Mouse (Mus musculus): Measurements from ENCODE around the gene Gch1.
A peak's percentile ranks its signal among the peaks of the same experiment; 100 is the strongest.

Gch1 gene

GRCm38 (mm10) chr14:47205270-47205972 lies 16.2 kb upstream of the Gch1 start:
- DNase-seq: no peak

GRCm38 (mm10) chr14:47197340-47197739 lies 8.1 kb upstream of the Gch1 start:
- no peak for DNase-seq

- no peak for DNase-seq
Measured at GRCm38 (mm10) chr14:47196711-47197110, 7.5 kb upstream of the Gch1 start.

- peak in 1 of 2 experiments; percentile 46 for DNase-seq
Measured at GRCm38 (mm10) chr14:47194096-47194495, 4.9 kb upstream of the Gch1 start.

DNA sequence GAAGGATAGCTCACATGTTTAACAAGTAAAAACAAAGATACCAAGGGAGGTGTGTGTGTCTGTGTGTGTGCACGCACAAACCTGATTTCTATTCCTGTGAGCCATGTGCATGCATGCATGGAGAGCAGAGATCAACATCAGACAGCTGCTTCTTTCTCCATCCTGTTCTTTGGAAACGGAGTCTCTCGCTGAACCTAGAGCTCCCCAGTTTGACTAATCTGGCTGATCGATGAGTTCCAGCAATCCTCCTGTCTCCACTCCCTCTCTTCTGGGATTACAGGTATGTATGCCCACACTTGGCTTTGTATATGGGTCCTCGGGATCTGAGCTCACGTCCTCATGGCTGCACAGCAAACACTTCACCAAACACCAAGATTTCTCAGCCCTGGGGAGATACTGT lies 4.3 kb upstream of the Gch1 start:
- DNase-seq: no peak

DNA sequence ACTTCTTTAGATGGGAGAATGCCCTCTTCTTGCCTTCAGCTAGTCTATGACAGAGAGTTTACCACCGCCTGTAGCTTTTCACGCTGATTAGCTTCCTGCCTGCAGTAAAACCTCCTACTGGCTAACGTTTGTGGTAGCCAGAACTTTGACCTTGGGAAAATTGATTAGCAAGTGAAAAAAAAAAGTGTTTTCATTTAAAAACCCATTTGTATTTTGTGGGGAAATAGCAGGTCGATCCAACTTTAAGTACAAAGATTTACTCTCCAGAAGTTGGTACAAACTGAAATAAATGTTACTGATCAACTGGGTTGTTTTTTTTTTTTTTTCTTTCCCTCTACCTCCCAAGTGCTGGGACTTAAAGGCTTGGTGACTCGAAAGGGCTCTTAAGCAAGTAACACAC lies 2.6 kb upstream of the Gch1 start:
- DNase-seq: no peak

DNA sequence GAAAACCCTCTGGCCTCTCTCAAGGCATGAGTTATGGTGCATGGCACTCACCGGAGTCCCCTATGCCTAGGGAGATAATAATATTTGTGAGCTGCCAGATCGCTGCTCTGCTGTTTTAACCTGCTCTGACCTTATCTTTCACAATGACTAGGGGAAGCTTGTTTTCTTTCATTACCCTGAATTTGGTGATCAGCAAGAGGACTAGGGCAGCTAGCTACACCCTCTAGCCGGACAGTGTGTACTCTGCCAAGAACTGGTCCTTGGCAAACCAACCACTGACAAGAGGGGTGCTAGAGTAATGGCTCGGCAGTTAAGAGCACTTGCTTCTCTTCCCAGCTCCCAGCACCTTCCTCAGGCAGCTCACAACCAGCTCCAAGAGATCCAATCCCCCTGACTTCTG lies 1.4 kb upstream of the Gch1 start:
- no peak for DNase-seq

GRCm38 (mm10) chr14:47189635-47189955 lies 382 bp upstream of the Gch1 start:
- no peak for DNase-seq

DNA sequence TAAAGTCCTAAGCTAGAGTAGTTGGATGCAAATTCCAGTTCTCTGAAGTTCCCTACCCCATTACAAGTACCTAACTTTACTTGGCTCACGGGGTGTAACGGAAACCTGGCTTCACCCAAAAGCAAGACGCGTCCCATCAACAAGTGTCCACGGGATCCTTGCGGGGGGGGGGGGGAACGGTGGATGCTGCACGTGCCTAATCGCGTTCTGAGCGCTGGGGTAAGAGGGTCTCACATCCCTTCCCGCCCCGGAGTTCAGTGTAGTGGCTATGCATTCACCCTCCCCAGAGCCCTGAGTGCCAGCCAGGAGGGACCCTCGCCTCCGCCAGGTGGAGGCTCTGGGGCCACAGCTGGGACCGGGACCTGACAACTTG lies 752 bp downstream of the Gch1 start:
- DNase-seq: no peak

DNA sequence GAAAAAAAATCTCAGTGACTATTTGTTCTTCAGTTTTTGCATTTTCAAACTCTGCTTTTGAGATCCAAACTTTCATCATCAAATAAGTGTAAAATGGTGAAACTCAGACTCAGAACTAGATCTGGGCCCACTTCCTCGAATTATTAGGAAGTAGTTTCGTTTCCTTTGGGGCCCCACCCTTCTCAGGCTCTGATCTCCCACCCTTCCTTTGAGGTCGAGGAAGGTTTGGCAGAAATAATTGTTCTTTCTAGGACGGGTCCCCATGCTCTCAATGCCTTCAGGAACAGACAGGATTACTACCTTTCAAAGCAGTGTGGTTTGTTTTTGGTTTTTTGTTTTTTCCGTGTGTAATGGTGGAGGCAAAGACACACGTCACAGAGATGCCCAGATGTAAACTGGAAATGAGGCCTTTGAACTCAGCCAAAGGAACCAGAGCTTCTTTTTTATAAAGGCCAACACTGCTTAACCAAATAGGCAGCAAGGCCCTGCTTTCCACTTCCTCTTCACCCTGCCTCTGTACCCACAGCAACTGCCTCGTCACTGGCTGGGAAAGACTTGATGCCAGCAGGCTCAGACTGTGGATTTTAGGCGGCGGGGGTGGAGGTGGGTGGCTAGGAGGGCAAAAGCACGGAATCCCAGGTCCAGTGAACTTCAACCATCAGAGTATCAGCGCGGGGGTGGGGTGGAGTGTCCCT lies 1.4 kb downstream of the Gch1 start:
- peak; percentile 29 to 40 for DNase-seq

DNA sequence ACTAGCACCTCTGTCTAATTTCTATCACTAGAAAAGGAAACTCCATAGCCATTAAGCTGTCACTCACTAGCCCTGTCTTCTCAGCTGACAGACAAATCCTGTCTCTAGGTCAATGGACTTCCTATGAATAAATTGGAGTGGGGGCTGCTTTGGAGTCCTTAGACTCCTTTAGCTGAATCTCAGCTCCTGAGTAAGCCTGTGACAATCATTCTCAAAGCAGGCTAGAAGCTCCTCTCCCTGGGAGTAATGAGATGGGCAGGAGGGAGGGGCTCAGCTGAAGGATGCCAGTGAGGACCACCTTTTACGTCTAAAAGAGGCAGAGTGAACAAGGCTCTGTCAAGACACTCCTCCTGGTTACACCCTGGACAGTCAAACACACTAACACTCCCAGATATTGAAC lies 2.0 kb downstream of the Gch1 start:
- no peak for DNase-seq

DNA sequence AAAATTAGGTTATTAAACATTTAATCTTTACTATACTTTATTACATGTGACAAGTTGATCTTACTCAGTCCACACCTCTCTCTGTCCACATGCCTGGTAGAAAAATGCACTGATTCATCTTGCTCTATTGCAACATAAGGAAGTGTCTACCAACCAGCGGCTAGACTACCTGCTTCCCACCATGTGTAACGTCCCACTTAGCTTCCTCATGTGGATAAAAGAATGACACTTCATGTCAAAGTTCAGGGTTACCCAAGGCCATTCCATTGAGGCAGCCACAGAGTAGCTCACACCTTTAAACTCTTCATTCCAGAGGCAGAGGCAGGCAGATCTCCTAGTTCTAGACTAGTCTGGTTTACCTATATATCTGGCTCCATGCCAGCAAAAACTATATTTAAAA lies 2.7 kb downstream of the Gch1 start:
- no peak for DNase-seq

DNA sequence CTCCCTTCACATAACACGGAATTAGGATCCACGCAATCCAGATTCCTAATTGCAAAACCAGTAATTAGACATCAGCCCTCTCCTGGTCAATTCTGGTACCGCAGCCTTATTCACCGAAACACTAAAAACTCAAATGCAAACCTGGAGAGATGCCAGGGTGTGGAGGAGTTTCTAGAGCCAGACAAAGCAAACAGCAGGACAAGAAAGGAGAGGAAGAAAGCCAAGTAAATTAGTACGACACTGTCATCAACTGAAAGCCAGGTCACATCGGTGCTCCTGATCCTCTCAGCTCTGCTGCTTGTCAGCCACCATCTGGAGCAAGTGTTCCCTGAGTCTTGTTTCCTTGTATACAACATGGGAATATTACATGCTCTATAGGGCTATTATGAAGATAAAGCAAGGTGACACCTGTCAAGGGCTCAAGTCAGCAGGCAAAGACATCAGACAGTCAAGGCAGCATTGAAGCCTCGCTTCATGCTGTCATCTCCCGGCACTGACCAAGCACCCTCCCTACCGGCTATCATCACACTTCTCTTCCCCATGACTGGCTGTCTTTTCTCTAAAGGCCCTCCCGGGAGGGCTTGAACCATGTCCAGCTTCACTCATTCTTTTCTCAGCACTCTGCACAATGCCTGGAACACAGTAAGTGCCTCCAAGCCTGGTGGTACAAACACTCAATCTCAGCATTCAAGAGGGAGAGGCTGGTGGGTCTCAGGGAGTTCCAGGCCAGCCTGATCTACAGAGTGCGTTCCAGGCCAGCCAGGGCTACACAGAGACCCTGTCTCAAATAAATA lies 7.5 kb downstream of the Gch1 start:
- DNase-seq: peak in 1 of 2 experiments; percentile 79

GRCm38 (mm10) chr14:47178851-47179250 lies 10.4 kb downstream of the Gch1 start:
- no peak for DNase-seq

DNA sequence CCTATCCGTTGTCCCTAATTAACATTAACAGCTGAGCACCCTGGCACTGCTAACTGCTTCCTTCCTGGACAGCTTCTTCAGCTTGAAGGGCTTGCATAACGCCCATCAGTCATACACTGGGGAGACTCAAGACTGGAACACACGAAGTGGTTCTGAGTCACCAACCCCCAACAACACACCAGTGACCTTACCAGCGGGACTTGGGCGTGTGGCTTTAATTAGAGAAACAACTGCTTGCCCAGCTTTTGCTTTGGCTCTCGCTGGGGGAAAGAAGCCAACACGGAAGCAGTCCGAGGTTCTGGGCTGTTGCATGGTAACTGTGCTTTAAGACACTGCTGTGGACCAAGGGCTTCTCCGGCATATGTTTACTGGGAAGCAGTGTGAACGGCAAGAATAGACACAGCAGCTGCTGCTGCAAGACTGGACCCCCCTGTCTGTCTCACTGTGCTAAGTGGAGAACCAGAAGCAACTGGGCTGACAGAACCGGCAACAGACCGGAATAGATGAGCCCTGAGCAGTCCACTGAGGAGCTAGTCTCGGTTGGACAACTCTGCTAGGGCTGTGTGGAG lies 11.3 kb downstream of the Gch1 start:
- peak; percentile 58 to 75 for DNase-seq

DNA sequence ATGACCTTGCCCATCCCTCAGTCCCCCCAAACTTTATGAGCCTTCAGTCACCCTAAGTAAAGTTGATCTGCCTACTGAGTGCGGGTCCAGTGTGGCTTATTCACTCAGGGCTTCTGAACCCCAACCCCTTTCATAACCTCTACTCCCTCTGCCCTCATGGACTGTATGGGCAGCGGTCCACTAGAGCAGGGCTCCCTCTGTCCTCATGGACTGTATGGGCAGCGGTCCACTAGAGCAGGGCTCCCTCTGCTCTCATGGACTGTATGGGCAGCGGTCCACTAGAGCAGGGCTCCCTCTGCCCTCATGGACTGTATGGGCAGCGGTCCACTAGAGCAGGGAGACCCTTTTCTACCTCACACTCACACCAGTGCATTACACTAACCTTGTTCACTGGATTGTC lies 13.0 kb downstream of the Gch1 start:
- no peak for DNase-seq

GRCm38 (mm10) chr14:47175136-47175535 lies 14.1 kb downstream of the Gch1 start:
- no peak for DNase-seq

- no peak for DNase-seq
Measured at GRCm38 (mm10) chr14:47172073-47172472, 17.1 kb downstream of the Gch1 start.

- DNase-seq: no peak
Measured at GRCm38 (mm10) chr14:47170499-47171109, 18.6 kb downstream of the Gch1 start.

DNA sequence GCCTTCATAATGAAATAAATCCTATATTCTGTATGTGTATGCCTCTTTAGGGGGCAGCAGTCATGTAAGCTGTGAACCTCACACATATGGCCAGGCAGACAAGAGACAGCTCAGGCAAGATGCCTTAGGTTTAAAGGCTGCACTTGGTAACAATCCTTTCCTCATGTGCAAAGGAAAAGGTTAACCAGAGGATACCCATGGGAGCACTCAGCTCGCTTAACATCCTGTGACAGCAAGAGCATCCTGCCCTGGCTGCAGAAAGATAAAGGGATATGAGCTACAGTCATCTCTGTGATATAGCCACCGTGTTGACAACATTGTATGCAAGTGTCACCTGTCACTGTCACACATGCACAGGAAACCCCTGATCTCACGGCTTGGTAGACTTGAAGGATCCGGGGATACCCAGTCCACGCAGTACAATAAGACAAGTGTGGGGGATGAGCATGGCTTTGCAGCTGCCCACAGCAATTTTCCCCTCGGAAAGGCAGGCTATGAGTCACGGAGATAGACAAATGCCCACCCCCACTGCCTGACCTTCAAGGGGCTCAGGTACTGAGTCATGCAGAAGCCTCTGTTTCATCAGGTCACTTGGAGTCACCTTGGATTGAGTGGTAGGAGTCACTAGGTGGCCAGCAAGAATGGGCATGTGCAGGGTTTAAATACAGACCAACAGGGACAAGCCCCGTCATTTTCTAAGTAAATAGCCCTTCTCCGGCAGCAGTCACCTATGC lies 19.4 kb downstream of the Gch1 start:
- DNase-seq: no peak

DNA sequence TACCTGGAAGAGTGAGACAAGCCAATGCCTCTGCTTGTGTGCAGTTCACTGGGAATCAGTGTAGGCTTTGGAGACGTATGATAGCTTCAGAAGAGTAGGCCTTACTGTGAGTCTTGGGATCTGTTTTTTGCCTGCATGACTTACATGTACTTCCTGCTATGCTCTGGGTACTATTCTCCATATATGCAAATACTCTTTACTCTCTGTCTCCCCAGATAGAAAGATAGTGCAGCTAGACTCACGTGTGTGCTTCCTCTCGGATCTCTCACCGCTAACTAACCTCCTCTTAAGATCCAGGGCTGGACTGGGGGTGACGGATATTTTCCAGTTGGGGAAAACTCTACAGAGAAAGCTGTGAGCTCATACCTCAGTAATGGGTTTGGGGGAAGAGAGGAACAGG lies 23.5 kb downstream of the Gch1 start:
- DNase-seq: no peak

DNA sequence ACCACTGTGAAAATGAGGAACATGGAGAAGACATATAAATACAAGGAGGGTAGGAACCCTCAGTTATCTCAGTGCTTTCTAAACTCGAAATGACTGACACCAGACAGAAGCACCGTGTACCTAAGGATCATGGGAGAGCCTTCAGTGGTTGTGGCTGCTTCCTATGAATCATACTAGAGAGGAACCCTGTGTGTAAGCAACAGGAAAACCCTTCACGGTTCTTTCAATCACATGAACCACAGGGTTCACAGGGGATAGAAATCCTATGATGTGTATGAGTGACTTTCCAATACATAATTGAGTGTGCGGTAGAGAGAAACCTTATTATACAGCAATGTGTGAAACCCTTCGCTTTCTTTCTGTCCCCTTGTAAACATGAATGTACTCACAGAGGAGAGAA lies 24.1 kb downstream of the Gch1 start:
- DNase-seq: no peak
